Mouse (Mus musculus) c-Kit-positive CD71-positive TER-119-positive erythroid progenitor cells, embryonic 14.5 days (primary cell): ENCODE results near the gene Snrpf.

Experiments used
- DNase-seq: peaks from one replicate; pipeline ENCODE4 v3.0.0-alpha.2; 2013; ENCODE audit warnings: low spot score

Snrpf gene

DNA sequence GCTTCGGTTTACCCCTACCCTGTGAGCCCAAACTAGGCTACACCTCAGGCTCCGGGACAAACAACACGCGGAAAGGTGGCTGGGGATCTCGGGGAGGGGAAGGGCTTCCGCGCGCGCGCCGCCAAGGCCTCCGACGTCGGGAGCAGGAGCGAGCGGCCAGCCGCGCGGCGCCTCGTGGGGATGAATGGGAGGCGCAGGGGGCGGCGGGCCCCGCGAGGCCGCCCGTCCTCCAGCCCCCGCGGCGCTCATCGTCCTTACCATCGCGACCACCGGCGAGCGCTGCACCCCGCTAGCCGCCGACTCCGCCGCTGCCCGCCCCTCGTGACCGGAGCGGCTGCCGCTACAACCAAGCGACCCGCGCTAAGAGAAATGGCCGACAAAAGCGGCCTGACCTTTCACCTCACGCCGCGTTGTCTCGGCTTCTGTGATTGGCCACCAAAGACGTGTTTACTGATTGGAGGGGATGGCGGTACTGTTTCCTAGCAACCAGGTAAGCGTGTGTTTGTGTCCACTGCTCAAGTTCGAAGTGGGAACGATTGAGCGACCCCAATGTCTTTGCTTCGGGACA, at the start of gene Snrpf:
TSS of gene Snrpf (minus strand) at position 426 of the 568 bp plus-strand sequence.
- peak; percentile 94 for DNase-seq

DNA sequence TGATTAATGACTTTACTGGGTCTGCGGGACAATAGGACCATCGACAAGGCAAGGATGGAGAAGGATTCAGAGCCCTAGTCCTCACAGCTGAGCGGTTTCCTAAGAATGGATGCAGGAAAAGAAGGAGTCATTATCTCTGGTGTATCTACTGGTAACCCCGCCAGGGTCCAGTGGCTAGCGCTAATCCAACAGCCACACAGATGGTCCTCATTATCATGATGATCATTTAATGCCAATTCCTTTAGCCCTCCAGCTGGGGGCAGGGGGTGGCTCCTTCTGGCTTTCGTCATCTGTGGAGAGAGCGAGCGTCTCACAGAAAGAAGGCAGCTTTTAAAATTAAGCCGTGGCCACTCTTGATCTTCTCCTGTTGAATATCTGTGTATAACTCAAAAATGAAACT, 46.4 kb upstream of the Snrpf start:
- no peak for DNase-seq

DNA sequence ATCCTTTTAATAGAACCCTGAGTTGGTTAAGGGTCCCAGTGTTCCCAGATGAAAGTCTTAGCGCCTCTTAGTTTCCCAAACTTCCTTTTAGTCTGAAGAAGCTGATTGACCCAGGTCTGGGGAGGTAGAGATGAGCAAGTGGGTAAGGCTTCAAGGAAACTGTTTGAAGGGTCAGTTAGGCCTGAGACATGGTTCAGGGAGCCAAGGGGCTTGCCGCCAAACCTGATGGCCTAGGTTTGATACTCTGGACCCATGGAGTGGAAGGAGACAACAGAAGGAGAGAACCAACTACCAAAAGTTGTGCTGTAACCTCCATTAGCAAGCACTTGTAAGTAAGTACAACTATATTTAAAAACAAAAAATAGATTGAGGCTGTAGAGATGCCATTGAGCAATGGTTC, 44.5 kb upstream of the Snrpf start:
- no peak for DNase-seq

DNA sequence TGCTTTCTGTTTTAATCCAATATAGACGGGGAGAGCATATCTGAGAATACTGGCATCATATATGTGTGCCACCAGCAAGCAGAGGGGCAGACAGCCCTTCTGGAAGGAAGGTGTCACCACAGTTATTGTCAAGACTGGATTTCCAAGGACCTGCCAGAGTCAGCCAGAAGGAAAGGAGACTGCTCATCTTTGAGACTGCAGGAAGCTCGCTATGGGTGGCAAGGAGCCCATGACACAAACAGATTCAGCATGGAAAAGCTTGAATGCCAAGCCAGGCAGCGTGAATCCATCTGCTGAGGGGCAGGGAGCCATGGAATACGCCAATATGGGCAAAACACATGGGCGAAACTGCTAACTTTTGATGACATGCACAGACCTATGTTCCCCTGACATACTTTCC, 44.1 kb upstream of the Snrpf start:
- DNase-seq, result no peak

DNA sequence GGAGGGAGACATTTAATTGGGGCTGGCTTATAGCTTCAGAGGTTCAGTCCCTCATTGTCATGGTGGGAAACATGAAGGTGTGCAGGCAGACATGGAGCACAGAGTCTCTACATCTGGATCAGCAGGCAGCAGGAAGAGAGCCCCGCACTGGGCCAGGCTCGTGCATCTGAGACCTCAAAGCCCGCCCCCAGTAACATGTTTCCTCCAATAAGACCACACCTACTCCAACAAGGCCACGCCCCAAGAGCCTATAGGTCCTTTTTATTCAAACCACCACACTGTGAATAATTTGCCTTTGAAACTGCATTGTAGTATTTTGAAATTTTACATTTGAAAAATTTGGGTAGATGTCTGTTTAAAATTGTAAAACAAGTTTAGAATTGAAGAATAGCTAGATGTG, 42.6 kb upstream of the Snrpf start:
- DNase-seq, result no peak

DNA sequence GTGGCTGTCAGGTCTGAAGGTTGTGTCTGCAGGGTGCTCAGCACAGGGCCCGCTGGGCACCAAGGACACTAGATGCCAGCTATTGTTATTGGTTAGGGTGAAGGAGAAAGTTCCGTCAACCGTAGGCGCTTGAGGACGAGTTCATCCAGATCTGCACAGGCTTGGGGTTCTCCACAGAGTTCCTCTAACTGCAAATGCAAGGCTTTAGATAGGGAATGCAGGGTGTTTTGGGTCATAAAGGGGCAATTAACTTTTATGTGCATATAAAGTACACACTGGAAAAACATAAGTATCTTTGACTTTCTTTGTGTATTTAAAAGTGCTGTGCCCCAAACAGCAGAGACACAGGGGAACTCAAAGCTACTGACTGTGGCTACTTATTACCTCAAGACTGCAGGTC, 40.8 kb upstream of the Snrpf start:
- DNase-seq, result no peak

DNA sequence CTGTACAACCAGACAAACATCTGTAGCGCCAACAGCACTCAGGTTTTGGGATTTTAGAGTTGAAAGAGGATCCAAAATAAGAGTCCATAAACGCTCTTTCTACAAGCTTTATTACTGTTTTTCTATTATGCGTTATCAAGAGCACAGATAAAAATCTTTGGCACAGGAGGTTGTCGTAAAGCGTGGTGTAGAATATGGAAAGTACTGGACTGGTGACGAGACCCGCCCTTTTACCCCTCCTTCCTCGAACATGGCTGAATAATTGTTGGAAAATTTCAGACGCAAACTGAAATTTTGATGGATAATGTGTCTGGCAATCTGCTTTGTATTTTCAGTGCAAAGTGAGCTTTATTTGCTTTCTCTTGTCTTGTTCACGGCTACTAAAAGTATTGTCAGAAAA, 34.6 kb upstream of the Snrpf start:
- no peak for DNase-seq

DNA sequence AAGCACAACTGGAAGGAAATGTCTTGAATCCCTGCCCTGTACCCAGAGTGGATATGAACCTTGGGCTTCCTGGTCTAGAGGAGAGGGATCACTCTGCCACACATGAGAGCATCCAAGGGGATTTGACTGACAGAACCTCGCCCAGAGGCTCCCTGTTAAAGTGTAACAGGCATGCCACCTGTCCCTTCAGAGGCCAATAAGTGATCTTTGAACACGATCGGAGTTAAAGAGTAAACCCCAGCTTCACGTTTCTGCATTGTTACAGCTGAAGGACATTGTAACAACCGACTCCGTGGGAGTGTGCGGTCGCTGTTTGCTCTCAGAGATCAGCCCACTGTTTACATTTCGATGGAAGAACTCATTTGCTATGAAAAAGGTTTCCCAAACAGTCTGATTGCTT, 34.2 kb upstream of the Snrpf start:
- no peak for DNase-seq

DNA sequence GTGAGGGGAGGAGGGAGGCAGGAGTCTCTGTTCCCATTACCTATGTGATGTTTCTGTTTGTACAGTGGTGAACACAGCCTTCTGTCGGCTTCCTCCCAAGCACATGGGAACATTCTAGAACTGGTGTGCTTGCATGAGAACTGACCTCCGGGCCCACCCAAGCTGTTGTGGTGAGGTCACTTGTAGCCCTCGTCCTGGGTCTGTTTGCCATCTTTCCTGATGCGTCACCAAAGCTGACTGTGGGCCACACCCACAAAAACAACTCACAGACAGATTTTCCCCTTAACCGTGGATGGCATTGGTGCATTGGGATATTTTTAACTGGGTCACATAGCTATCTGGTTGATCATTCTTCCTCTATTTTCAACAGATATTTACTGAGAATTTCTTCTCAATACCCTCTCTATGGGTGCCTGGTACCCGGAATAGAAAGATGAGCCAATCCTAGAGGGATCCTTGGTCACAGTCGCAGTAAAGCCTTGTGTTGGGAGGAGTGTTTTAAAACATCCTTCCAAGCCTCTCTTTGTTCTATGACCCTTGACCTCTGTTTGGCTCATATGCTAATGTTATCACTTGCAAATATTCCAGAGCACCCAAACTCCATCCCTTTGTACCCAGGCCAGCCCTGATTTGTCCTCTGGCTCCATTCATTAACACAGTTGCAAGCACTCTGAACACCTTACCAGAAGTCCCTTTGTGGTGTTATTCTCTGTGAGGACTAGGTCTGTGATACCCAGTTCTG, 31.1 kb upstream of the Snrpf start:
- DNase-seq, result no peak

DNA sequence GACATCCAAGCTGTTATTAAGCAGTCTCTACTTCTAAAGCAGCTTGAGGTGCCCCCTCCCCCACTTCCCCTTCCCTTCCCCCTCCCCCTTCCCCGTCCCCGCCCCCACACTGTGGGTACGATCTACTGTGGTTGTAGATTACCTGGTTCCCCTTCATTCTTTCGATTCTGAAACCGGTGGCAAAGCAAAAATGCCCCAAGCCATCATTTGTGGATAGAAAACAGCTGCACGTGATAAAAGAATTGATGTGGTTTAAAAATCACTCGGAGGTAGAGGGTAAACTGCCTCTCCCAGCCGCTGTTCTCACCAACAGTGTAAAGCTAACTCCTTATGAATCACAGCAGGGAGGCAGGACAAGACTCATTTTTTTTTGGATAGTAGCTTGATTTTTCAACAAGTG, 25.3 kb upstream of the Snrpf start:
- no peak for DNase-seq

DNA sequence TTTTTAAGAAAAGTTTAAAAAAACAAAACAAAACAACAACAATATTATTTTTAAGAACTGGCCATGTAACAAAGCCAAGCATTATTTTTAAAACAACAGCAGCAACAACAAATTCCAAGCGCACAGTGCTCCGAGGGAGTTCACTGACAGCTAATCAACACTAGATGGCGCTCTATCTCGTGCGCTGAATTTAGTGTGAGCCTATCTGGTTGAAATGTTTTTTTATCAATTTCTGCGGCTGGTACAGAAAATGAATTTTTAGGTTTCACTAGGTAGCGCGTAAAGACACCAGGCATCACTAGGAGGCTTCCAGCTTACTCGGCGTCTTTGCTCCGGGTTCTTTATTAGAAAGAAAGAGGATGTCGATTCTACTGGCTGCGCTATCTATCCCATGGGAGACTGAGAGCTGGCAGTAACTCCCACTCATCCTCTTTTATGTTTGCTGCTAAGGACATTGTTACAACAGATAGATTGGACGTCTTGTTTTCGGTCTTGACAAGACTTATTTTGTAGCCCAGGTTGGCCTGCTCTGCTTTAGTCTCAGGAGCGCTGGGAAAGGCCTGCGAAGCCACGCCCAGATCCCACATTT, 22.0 kb upstream of the Snrpf start:
- no peak for DNase-seq

DNA sequence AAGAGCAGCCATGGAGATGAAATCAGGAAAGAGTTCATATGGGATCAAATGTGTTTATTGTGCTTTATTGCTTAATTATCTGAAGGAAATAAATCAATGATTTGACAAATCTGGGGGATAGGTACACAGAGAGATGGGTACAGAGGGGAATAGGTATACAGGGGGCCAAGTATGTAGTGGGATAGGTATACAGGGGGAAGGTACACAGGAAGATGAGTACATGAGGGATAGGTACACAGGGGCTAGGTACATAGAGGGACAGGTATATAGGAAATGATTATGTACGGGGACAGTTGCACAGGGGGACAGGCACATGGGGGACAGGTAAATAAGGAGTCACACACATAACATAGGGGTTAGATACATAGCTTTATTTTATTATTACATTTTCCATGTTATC, 21.4 kb upstream of the Snrpf start:
- DNase-seq, result no peak

DNA sequence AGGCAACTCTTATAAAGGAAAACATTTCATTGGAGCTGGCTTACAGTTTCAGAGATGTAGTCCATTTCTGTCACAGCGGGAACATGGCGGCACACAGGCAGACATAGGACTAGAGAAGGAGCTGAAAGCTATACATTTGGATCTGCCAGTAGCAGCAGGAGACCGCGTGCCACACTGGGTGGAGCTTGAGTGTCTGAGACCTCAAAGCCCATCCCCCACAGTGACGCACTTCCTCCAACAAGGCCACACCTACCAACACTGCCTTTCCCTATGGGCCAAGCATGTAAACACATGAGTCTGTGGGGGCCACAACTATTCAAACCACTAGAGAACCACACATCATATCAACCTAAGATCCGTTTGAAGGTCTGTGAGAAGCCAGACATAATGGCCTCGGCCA, 19.7 kb upstream of the Snrpf start:
- DNase-seq, result no peak

DNA sequence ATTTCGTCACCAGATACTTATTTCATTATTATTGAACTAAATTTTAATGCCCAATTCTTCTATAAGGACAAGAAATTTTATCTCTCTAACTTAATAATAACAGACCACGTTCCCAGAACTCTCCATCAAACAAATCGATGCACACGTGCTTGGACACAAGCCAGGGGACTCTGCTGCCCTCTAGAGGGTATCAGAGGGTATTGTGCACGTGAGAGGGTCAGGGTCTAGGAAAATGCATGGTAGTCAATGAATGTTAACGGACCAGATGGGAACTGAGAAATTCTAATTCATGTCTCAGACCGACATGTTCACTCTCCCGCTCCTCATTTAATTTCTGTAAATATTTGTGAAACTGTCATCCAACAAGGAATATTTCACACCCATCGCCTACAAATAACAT, 18.5 kb upstream of the Snrpf start:
- DNase-seq, result peak; percentile 21

DNA sequence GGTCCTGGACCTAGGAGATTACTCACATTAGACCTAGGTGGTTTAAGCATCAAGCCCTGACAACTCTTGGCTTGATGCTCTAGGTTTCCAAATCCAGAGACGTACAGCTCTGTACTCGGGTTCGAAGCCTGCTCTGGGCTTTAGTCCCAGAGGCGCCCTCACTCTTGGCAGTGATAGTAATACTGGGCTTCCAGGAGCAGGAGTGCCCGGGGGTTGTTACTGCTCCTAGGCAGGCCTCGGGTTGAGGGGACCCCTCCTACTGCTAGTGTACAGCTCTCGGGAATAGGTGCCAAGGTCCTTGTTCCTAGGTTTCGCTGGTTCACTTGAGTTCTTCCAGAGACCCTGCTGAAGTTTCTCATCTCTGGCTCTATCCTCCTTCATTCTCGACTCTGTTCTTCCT, 16.8 kb upstream of the Snrpf start:
- no peak for DNase-seq

DNA sequence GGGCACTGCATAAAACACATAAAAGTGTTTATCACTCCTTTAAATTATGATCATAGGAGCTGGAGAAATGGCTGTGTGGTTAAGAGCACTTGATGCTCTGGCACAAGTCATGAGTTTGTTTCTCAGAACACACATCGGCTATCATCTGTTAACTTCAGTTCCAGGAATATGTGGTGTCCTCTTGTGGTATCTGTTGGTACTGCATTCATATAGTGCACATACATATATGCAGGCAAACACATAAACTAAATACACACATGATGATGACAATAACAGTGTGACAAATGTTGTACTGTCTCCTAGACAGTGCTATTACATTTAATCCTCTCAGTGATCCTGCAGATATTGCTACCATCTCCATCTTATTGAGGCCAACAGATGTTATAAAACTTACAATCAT, 13.8 kb upstream of the Snrpf start:
- no peak for DNase-seq

DNA sequence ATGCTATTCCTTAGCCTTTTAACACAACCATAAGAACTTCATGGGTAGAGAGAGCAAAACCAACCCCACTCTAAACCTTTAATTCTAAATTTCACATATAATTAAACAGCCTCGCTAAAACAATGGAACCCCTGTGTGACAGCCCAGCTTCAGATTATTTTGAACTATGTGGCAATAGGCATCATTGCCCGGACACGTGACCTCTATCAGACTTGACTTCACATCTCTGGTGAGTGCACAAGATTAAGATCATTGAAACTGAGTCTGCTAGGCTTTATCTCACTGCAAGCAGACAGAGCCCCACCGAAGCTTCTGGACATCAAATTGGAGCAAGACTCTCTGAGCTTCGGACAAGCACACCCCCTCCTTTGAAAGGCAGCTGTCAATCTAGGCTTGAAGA, 12.8 kb upstream of the Snrpf start:
- no peak for DNase-seq

DNA sequence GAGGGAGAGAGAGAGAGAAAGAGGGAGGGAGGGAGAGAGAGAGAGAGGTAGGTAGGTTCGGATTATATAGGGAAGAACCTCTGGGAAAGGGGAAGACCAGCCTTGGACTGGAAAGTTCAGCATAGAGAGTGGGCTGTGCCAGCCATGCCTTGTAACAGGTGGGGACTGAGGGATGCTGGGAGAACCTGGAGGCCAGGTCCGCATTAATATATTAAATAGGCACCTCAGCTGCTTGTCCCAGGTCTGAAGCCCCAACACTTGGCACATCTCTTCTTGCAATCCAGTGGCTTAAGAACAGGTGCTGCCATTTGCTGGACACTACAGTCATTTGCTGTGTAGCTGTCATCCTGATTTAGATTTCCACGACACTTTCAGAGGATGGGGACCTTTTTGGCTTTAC, 7.1 kb upstream of the Snrpf start:
- no peak for DNase-seq

DNA sequence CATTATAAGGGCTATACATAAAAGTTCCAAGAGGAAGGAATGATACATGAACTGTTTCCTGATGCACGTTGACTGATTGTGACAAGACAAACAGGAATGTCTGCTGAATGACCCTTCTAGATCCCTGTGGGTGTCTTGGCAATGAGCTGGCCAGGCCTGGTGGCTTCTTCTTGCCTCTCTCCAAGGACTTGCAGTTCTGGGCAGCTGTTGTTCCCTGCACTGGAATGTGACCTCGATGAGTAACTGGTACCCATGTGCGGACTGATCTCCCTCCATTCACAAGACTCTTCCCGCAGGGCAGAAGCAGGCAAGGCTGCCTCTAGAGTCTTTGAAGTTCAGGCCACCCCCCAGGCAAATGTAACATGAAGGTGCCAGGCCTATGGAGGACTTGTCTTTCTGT, 6.3 kb upstream of the Snrpf start:
- DNase-seq, result no peak

DNA sequence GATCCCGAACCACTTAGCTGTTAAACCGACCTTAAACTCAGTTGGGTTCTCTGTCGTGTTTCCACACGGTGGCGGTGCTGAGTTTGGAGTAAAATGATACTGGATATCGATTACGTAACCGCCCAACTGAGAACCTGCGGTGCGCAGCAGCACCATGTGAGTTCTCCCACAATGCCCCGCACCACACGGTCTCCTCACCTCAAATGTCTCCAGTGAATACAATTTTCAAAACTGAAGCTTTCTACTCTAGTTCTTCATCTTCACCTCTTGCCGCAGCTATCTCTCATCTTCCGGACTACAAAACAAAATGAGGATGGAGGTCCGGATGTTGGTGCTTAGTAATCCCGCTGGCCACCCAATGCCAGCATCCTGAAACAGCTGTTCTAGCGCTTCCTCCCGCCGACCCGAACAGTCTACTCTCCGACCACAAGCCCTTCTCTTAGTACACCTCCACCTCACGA, 4.5 kb upstream of the Snrpf start:
- DNase-seq, result peak; percentile 66

DNA sequence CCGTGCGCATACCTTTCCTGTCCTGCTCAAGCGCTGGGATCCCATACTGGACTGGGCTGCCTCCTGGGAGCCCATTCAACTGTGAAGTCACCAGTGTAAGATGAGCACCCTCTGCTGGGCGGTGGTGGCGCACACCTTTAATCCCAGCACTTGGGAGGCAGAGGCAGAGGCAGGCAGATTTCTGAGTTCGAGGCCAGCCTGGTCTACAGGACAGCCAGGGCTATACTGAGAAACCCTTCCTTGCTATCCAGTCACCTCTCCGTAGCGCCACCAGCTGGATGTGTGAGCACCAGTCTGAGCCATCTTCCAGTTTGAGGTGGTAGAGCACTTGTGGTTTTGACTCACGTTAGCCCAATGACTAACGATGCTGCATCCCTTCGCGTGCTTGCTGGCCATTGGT, 3.0 kb upstream of the Snrpf start:
- DNase-seq, result no peak

DNA sequence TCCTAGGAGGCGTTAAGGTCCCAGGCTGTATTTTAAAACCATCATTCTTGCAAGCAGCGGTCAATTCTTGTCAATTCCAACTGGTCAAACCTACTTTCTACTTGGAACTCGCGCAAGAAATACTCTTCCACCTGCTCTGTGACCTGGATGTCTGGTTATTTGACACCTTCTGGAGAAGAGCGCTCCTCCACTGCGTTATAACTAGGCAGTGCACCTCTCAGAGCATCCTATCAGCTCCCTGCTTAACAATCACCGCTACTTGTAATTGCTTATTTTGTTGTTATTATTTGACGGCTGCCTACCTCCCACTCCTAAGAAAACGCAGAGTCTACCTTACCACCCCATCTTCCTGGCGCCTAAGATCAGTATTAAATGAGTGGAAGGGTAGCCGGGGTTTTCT, 710 bp downstream of the Snrpf start:
- DNase-seq, result peak; percentile 16

DNA sequence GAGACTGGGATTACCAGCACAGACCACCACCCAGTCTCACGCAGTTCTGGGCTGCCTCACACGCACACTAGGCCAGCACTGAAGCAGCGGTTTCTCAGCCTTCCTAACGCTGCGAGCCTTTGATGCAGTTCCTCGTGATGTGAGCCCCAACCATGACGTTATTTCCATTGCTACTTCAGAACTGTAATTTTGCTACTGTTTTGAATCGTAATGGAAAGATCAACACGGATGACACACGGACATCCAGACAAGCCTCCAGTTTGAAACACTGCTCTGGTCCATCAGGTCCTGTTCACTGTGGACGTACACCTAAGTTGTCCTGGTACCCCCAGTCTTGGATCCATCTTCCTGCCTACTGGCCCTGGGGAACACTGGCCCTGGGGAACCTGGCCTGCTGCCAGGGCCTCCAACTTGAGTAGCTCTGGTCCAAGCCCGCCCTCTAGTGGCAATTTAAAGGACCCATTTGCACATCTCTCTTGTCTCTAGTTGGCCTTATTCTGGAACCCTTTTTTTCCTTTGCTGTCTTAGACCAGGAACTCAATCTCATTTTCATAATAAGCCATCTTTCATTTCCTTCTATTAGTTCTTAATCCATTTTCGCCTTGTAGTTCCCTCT, 12.1 kb downstream of the Snrpf start:
- peak; percentile 67 for DNase-seq
